Mouse (Mus musculus): Measurements from ENCODE around the gene Neo1. TPM values are rescaled to one million over a fixed set of nuclear protein-coding genes. Genes with fewer than 3 reads are reported as not detected.

The Neo1 gene
- total and polyA plus RNA-seq, 2 experiments, result 4.4 to 9.3 TPM

DNA sequence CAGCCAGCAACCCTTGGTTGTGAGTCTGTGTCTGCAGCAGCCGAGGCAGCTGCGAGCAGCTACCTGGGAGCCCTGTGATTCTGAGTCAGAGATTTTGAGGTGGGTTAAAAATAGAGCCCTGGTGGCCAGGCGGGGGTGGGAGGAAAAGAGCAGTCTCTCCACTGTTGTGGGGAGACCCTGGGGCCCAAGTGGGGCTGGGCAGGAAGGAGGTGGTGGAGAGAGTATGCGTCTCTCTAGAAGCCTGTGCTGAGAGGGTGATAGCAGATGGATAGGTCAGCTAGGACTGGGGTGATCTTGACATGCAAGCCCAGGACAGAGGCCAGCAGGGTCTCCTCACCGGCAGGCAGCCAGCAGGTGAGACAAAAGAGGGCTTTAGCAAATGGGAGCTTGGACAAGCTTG, 199.1 kb downstream of the Neo1 start:
- Histone ChIP-seq H3K9ac (ENCODE audit: low read depth, low read length) (no peak overlapping the region), H3K36me3 (ENCODE audit: control insufficient read depth, insufficient read depth, low read length) (no peaks in the 10 kb centered on the region), H3K79me2 (ENCODE audit: control insufficient read depth, insufficient read depth, low read length) (no peaks in the 10 kb centered on the region), H3K4me3 (ENCODE audit: insufficient read depth, low read depth, low read length) (no peak overlapping the region), H3K4me1 (ENCODE audit: control insufficient read depth, insufficient read depth, low read length) (no peaks in the 10 kb centered on the region), H3K27ac (replicated peaks; ENCODE audit: insufficient read depth, low read depth, low read length) (no peak overlapping the region), H3K27me3 (ENCODE audit: control insufficient read depth, insufficient read depth, low read length) (no peaks in the 10 kb centered on the region)
- no peak for DNase-seq (ENCODE audit: extremely low read depth, low read depth, low spot score)
- whole genome bisulfite sequencing, result 70% methylated on average over 5 of the region's 5 CpGs
- TF ChIP-seq POLR2A (IDR thresholded peaks at IDR 0.05; ENCODE audit: extremely low read depth, insufficient read depth, low read length) (no peak), CTCF (IDR thresholded peaks at IDR 0.05; ENCODE audit: low read depth, low read length) (no peak)

DNA sequence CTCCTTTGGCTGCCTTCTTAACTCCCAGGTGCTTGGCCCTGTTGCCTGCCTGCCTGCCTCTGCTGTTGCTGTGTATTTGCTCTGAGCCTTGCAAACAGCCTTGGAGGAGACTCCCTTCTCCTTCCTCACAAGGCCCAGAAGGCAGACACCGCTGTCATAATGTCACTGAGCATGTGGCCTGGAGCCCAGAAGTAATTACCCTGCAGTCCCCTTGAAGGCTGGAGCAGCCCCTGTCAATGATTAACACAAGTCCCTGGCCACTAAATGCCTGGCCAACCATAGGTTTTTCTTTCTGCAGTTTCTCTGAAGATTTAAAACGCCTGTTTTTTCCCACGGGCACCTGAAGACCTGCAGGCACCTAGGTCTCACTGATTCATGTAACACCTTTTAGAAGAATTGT, 203.3 kb downstream of the Neo1 start:
- Histone ChIP-seq H3K36me3 (ENCODE audit: control insufficient read depth, insufficient read depth, low read length) (no peaks in the 10 kb centered on the region), H3K4me3 (ENCODE audit: insufficient read depth, low read depth, low read length) (no peak overlapping the region), H3K79me2 (ENCODE audit: control insufficient read depth, insufficient read depth, low read length) (no peaks in the 10 kb centered on the region), H3K27ac (replicated peaks; ENCODE audit: insufficient read depth, low read depth, low read length) (no peak overlapping the region), H3K9ac (ENCODE audit: low read depth, low read length) (no peak overlapping the region), H3K27me3 (ENCODE audit: control insufficient read depth, insufficient read depth, low read length) (no peaks in the 10 kb centered on the region), H3K4me1 (ENCODE audit: control insufficient read depth, insufficient read depth, low read length) (no peaks in the 10 kb centered on the region)
- 23% methylated on average over 3 of the region's 3 CpGs for WGBS
- no peak for TF ChIP-seq POLR2A (IDR thresholded peaks at IDR 0.05; ENCODE audit: extremely low read depth, insufficient read depth, low read length)
- TF ChIP-seq CTCF (IDR thresholded peaks at IDR 0.05; ENCODE audit: low read depth, low read length), result no peak
- no peak for DNase-seq (ENCODE audit: extremely low read depth, low read depth, low spot score)

DNA sequence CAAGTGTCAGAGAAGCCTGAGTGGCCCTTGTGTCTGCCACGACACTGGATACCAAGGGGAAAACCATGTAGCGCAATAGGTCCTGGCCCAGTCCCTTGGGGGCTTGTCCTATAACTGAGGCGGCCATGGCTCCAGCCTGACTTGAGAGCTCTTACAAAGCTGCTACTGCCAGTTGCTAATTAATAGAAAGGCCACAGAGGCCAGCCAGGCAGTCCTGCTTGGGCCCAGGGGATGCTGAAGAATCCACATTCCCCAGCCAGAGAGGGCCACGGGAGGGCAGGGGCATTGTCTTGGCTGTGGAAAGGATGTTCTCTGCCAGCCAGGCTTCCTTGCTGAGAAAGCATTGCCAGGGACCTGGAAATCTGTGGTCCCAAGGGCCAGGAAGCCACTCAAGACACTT, 206.6 kb downstream of the Neo1 start:
- no peaks in the 10 kb centered on the region for H3K36me3 ChIP-seq (ENCODE audit: control insufficient read depth, insufficient read depth, low read length)
- DNase-seq (ENCODE audit: extremely low read depth, low read depth, low spot score), result no peak
- no peak overlapping the region for H3K4me3 ChIP-seq (ENCODE audit: insufficient read depth, low read depth, low read length)
- no peaks in the 10 kb centered on the region for H3K27me3 ChIP-seq (ENCODE audit: control insufficient read depth, insufficient read depth, low read length)
- H3K79me2 ChIP-seq (ENCODE audit: control insufficient read depth, insufficient read depth, low read length), result no peaks in the 10 kb centered on the region
- no peak overlapping the region for H3K9ac ChIP-seq (ENCODE audit: low read depth, low read length)
- 72% methylated on average over 4 of the region's 4 CpGs for WGBS
- no peak for TF ChIP-seq CTCF (IDR thresholded peaks at IDR 0.05; ENCODE audit: low read depth, low read length)
- TF ChIP-seq POLR2A (IDR thresholded peaks at IDR 0.05; ENCODE audit: extremely low read depth, insufficient read depth, low read length), result no peak
- no peak overlapping the region for H3K27ac ChIP-seq (replicated peaks; ENCODE audit: insufficient read depth, low read depth, low read length)
- H3K4me1 ChIP-seq (ENCODE audit: control insufficient read depth, insufficient read depth, low read length), result no peaks in the 10 kb centered on the region

Other genes with a start within 250 kb of the Neo1 start
- gene Hcn4, start 213.0 kb downstream of the Neo1 start, total RNA-seq (2014; rRNA removed), result not detected in 2 replicates
- not detected in 2 replicates for gene Hcn4, start 213.0 kb downstream of the Neo1 start, polyA plus RNA-seq (2012; rRNA removed)

All from liver, adult 2 months (tissue).